Mouse (Mus musculus): ENCODE results near the gene Gm4981.

DNA sequence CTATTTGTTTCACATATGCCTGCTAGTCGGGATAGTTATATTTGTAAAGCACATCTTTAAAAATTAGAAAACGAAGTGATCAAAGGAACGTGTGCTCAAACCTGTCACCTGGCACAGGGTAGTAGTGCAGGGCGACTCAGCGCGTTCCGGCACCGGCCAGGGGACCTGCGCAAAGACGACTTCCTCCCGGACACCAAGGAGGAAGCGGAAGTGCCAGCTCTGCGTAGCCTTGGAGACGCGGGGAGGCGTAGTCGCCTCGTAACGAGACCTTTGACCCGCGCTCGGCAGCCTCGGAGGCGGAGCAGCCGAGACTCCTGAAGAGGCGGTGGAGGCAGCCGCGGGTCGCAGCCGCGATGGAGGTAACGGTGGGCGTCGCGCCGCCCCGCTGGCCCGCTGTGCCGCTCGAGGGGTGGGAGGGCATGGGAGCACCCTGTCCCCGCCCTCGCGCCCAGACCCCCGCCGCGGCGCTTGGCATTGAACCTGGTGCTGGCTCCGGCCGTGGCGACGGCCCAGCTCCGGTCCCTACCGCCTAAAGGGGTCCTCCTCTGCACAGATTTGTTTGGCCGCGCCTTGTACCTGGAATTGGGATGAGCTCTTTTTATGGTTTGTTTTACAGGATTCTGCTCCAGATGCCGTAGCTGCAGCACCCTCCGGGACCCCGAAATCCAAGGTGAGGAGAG lies 18.9 kb upstream of the Gm4981 start, which contains the start of gene Gcc2:
- 0 out of 2 replicates have a peak, but pooled peaks have one; percentile 11 for TF ChIP-seq CTCF (IDR thresholded peaks at IDR 0.05; ENCODE audit: control insufficient read depth, insufficient read depth, insufficient replicate concordance, low read depth, low read length)
- TF ChIP-seq POLR2A (IDR thresholded peaks at IDR 0.05; ENCODE audit: control insufficient read depth, low read depth, low read length): peak; percentile 96
